Mouse (Mus musculus) liver, embryonic 11.5 days (tissue): Measurements from ENCODE around the gene 1810037I17Rik. TPM values are rescaled to one million over a fixed set of nuclear protein-coding genes. Genes with fewer than 3 reads are reported as not detected.

Source experiments
- ATAC-seq: fragments of 200-750 bp; cut with Nextera tagmentation; replicated peaks from 2 replicates; pipeline ENCODE4 v1.8.0; 2017; ENCODE audit warnings: moderate number of reproducible peaks, mild to moderate bottlenecking, moderate TSS enrichment, moderate library complexity; ENCODE audit not compliant: low FRiP score
- DNase-seq: peaks from one replicate; pipeline ENCODE4 v3.0.0-alpha.2; 2017; ENCODE audit warnings: low spot score
- H3K27ac ChIP-seq: fragments of 300-500 bp; sonication (generic); 2 replicates; pipeline ENCODE4 v1.5.1; 2014; ENCODE audit warnings: mild to moderate bottlenecking, low read depth, low read length, control low read depth
- H3K27me3 ChIP-seq: fragments of 300-500 bp; sonication (generic); replicated peaks from 2 replicates; pipeline ENCODE4 v1.6.1; 2014; ENCODE audit warnings: low read length, mixed read lengths; ENCODE audit not compliant: control insufficient read depth, insufficient read depth
- H3K36me3 ChIP-seq: fragments of 300-500 bp; sonication (generic); 2 replicates; pipeline ENCODE4 v1.6.1; 2014; ENCODE audit warnings: mild to moderate bottlenecking, low read length, moderate library complexity, mixed read lengths; ENCODE audit not compliant: control insufficient read depth, insufficient read depth
- H3K4me1 ChIP-seq: fragments of 300-500 bp; sonication (generic); replicated peaks from 2 replicates; pipeline ENCODE4 v1.6.1; 2014; ENCODE audit warnings: low read length, mixed read lengths; ENCODE audit not compliant: control insufficient read depth, insufficient read depth
- H3K4me2 ChIP-seq: fragments of 300-500 bp; sonication (generic); 2 replicates; pipeline ENCODE4 v1.6.1; 2014; ENCODE audit warnings: mild to moderate bottlenecking, control low read depth, moderate library complexity
- H3K4me3 ChIP-seq: fragments of 300-500 bp; sonication (generic); 2 replicates; pipeline ENCODE4 v1.5.1; 2014; ENCODE audit warnings: low read depth, low read length, control low read depth
- H3K9ac ChIP-seq: fragments of 300-500 bp; sonication (generic); 2 replicates; pipeline ENCODE4 v1.6.1; 2014; ENCODE audit warnings: low read depth, low read length, control low read depth
- H3K9me3 ChIP-seq: fragments of 300-500 bp; sonication (generic); 2 replicates; pipeline ENCODE4 v1.6.1; 2016; ENCODE audit warnings: low read length, inconsistent platforms, mixed read lengths; ENCODE audit not compliant: control insufficient read depth
- WGBS: fragments of 180-500 bp; shearing (Covaris S2); extraction: QIAGEN DNeasy Blood & Tissue Kit; methylation state at CpG from one replicate; pipeline ENCODE4 v1.1.7; 2014; 5-methylcytosine and 5-hydroxymethylcytosine counted together
- polyA plus RNA-seq: library from polyadenylated mRNA; unstranded; fragments of >200 nt; fragmentation: Nextera tagmentation; extraction: Ambion mirVana; gene quantifications from 2 replicates; pipeline ENCODE4 v1.2.1, GENCODE M21; 2014

Gene 1810037I17Rik
- polyA plus RNA-seq, 1 experiment from 2014 or later, result 134 TPM

GRCm38 (mm10) chr3:122898254-122898653 is 25.7 kb upstream of the 1810037I17Rik start:
- Histone ChIP-seq H3K4me1 (no peaks in the 10 kb centered on the region), H3K27me3 (no peaks in the 10 kb centered on the region), H3K9me3 (no peaks in the 10 kb centered on the region), H3K4me3 (no peak overlapping the region), H3K4me2 (no peak overlapping the region), H3K36me3 (no peaks in the 10 kb centered on the region), H3K27ac (no peak overlapping the region), H3K9ac (no peak overlapping the region)
- DNase-seq (no peak), ATAC-seq (no peak)
- WGBS, result 51% methylated on average over 6 of the region's 6 CpGs

GRCm38 (mm10) chr3:122903746-122904433 is 20.1 kb upstream of the 1810037I17Rik start:
- ATAC-seq (no peak; the same call in 1 of the 2 replicates), DNase-seq (no peak)
- no peak overlapping the region for H3K4me2 ChIP-seq
- H3K9me3 ChIP-seq, result no peaks in the 10 kb centered on the region
- no peak overlapping the region for H3K9ac ChIP-seq
- no peaks in the 10 kb centered on the region for H3K36me3 ChIP-seq
- 43% methylated on average over 12 of the region's 12 CpGs for WGBS
- H3K4me3 ChIP-seq, result no peak overlapping the region
- H3K27me3 ChIP-seq, result no peaks in the 10 kb centered on the region
- no peak overlapping the region for H3K27ac ChIP-seq
- H3K4me1 ChIP-seq, result no peaks in the 10 kb centered on the region

GRCm38 (mm10) chr3:122907841-122908240 is 16.2 kb upstream of the 1810037I17Rik start:
- Histone ChIP-seq H3K4me3 (no peak overlapping the region), H3K4me1 (no peaks in the 10 kb centered on the region)

GRCm38 (mm10) chr3:122915493-122915892 is 8.5 kb upstream of the 1810037I17Rik start:
- no peak overlapping the region for H3K9ac ChIP-seq
- no peaks in the 10 kb centered on the region for H3K36me3 ChIP-seq
- no peaks in the 10 kb centered on the region for H3K27me3 ChIP-seq
- H3K4me3 ChIP-seq, result no peak overlapping the region
- H3K27ac ChIP-seq, result no peak overlapping the region
- DNase-seq (no peak), ATAC-seq (no peak)
- peaks cover 4% of the 10 kb centered on the region for H3K4me1 ChIP-seq
- WGBS, result 67% methylated on average over 5 of the region's 5 CpGs
- no peak overlapping the region for H3K4me2 ChIP-seq
- H3K9me3 ChIP-seq, result no peaks in the 10 kb centered on the region

More at GRCm38 (mm10) chr3:122907841-122908240, 16.2 kb upstream of the 1810037I17Rik start:
- Histone ChIP-seq H3K4me2 (no peak overlapping the region), H3K36me3 (no peaks in the 10 kb centered on the region), H3K9ac (no peak overlapping the region), H3K9me3 (no peaks in the 10 kb centered on the region), H3K27me3 (no peaks in the 10 kb centered on the region), H3K27ac (no peak overlapping the region)
- no peak for ATAC-seq
- WGBS, result 88% methylated on average over 2 of the region's 2 CpGs
- DNase-seq, result no peak

GRCm38 (mm10) chr3:122916191-122916680 is 7.8 kb upstream of the 1810037I17Rik start:
- Histone ChIP-seq H3K9ac (no peak overlapping the region), H3K27ac (no peak overlapping the region), H3K27me3 (no peaks in the 10 kb centered on the region), H3K36me3 (no peaks in the 10 kb centered on the region), H3K4me3 (no peak overlapping the region), H3K4me1 (peaks cover 5% of the 10 kb centered on the region), H3K4me2 (no peak overlapping the region), H3K9me3 (no peaks in the 10 kb centered on the region)
- DNase-seq, result no peak
- WGBS, result 79% methylated on average over 6 of the region's 6 CpGs
- no peak for ATAC-seq

- no peak overlapping the region for H3K9ac ChIP-seq
- no peaks in the 10 kb centered on the region for H3K27me3 ChIP-seq
- H3K27ac ChIP-seq, result no peak overlapping the region
- peaks cover 5% of the 10 kb centered on the region for H3K4me1 ChIP-seq
- H3K36me3 ChIP-seq, result no peaks in the 10 kb centered on the region
- no peak overlapping the region for H3K4me2 ChIP-seq
- no peak overlapping the region for H3K4me3 ChIP-seq
- ATAC-seq (no peak), DNase-seq (no peak)
- WGBS, result 50% methylated on average over 2 of the region's 2 CpGs
- H3K9me3 ChIP-seq, result no peaks in the 10 kb centered on the region
These were observed 5.3 kb upstream of the 1810037I17Rik start for GRCm38 (mm10) chr3:122918672-122919071.

GRCm38 (mm10) chr3:122919260-122919659 is 4.7 kb upstream of the 1810037I17Rik start, which contains the start of gene Gm10959:
TSS of gene Gm10959 (minus strand) at chr3:122919360.
- no peak for ATAC-seq
- no peaks in the 10 kb centered on the region for H3K27me3 ChIP-seq
- H3K4me3 ChIP-seq, result no peak within 1 kb of the TSS
- 89% methylated on average over 8 of the region's 8 CpGs for WGBS
- H3K36me3 ChIP-seq, result no peaks in the 10 kb centered on the region
- no peaks in the 10 kb centered on the region for H3K9me3 ChIP-seq
- no peak within 1 kb of the TSS for H3K9ac ChIP-seq
- DNase-seq, result no peak
- peaks cover 5% of the 10 kb centered on the region for H3K4me1 ChIP-seq
- H3K27ac ChIP-seq, result no peak within 1 kb of the TSS
- no peak within 1 kb of the TSS for H3K4me2 ChIP-seq

- ATAC-seq, result 0 out of 2 replicates have a peak, but pooled peaks have one; percentile 3
- Histone ChIP-seq H3K9ac (no peak overlapping the region), H3K9me3 (no peaks in the 10 kb centered on the region), H3K4me1 (peaks cover 5% of the 10 kb centered on the region), H3K27me3 (no peaks in the 10 kb centered on the region), H3K36me3 (no peaks in the 10 kb centered on the region), H3K4me3 (no peak overlapping the region), H3K27ac (no peak overlapping the region), H3K4me2 (0 out of 2 replicates have a peak overlapping the region, but pooled peaks have one; percentile 3)
- 58% methylated on average over 8 of the region's 8 CpGs for WGBS
- no peak for DNase-seq
These were observed 3.2 kb upstream of the 1810037I17Rik start for GRCm38 (mm10) chr3:122920572-122921435.
